Mouse (Mus musculus) left cerebral cortex, postnatal 10 days (tissue): Measurements from ENCODE around the gene Birc2. TPM values are rescaled to one million over a fixed set of nuclear protein-coding genes. Genes with fewer than 3 reads are reported as not detected.

ENCODE experiments used
- DNase-seq, 2 experiments: peaks; one replicate each; pipeline ENCODE4 v3.0.0; 2021 to 2022; ENCODE audit warnings: low spot score in 2 of 2, mixed read lengths in 1 of 2; ENCODE audit errors: extremely low spot score in 1 of 2
- intact Hi-C: fragments of 180-260 bp; cut with DNase I; formaldehyde crosslinking; loops from one replicate; pipeline ENCODE4 v1.15.1; 2025
- total RNA-seq, 2 experiments: library from RNA; stranded (reverse); gene quantifications; 2 replicates each; pipeline ENCODE4 v1.2.3; 2021

Birc2 gene
- total RNA-seq, 2 experiments from 2014 or later: 28.4 to 28.6 TPM

DNA sequence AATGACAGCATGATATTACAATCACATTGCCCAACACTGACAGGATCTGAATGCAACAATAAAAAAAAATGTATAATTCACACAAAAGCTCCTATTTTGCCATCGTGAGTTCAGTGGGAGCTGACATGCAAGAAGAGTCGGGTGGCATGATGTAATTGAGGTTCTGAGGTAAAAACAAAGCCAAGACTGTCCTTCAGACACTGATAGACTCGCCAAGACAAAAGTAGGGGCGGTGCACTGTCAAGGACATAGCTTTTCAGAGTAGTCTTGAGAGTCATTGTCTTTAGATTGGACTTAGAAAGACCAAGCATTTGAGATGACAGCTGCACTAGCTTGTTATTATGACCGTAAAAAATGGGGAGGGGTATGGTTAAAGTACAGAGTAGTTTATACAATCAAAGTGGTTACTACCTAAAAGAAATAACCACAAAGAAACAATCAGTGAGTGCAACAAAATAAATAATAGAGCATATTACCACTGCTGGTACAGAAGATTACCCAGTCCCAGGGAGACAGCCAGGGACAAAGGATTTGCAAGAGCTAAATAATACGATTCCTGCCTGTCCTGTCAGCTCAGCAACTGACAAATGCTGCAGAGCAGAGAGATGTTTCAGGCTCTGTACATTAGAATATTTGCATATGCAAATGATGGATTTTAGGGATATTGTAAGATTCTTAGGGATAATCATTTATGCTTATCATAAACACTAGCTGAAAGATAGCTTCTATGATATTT is 40.6 kb downstream of the Birc2 start:
- intact Hi-C loops: no loop called here
- no peak for DNase-seq

DNA sequence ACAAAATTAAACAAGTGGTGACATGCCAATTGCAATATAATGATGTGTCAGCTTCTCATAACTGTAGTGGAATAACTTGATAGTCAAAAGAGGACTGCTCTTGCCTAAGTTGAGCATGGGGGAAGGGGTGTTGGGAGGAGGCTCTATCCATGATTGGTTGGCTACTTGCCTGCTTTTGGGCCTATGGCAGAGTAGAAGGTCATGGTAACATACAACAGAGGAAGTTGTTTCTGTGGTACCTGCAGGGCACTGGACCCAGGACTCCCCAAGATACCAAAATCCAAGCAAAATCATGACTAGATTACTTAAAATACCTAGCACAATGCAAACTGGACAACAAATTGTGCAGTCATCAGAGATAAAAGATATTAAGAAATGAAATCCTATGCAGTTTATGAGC is 41.3 kb downstream of the Birc2 start:
- intact Hi-C loops: no loop called here
- no peak for DNase-seq

DNA sequence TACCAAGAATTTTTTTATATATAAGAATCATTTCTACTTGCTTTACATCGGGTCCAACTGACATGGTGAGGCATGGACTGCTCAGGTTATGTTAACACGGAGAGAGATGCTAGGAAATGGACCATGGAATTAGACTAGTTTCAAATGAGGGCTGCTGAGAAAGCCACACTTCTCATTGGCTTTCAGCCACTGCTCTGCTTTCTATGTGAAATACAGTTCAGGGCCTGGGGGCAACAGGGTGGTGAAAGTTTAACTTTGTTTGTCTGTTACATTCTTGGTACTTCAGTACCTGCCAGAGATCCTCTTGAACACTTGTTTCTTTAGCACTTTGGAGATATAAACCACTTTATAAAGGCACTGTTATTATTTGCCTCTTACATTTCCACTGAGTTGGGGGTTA is 43.3 kb downstream of the Birc2 start:
- DNase-seq: no peak
- intact Hi-C loops: no loop called here

DNA sequence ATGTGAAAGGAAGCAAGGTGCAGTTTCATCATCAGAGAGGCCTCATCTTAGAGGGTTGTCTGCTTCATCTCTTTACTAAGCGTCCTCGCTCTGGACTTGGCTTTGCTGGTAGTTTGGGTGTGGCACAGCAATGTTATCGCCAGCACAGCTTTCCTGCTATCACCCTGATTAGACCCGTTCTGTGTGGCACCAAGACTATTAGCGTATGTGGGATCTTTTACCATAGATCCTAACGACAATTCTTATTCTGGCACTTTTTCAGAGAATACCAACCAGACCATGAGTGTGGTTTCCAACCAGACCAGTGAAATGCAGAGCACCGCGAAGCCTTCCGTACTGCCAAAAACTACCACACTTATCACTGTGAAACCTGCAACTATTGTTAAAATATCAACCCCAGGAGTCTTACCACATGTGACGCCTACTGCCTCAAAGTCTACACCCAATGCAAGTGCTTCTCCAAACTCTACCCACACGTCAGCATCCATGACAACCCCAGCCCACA is 46.2 kb downstream of the Birc2 start:
- no peak for DNase-seq
- intact Hi-C loops: no loop called here

DNA sequence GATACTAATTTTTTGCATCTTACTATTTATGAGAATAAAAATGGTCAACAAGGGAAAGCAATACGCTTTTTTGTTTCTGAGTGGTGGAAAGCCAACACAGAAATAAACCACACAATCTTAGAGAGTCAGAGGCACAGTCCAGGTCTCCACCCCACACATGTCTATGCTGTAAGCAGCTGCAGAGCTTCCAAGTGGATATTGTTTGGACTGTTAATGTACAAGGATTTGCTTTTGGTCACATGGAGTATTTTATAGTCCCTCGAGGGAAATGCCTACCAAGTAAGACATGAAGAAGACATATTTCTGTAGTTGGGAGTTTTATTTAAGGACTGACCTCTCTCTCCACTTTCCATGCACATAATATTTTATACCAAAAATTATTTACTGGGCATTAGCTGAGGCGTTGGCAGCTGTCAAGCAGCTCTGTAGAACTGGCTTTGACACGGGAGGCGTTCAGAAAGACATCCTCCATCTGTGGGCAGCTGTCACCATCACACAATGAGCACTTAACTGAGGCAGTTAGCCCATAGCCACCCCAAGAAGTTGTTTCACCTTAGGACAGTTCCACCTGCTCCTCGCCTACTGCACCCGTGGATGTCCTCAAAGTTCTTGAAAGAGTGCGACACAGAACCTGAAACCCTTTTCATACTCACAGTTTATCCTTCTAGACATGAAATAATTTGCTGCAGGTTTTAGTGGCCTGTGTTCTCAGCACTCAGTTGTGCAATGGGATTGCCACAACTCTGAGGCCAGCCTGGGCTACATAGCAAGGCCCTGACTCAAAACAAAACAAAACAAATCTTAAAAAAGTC is 46.9 kb downstream of the Birc2 start:
- intact Hi-C loops: no loop called here
- DNase-seq: no peak

DNA sequence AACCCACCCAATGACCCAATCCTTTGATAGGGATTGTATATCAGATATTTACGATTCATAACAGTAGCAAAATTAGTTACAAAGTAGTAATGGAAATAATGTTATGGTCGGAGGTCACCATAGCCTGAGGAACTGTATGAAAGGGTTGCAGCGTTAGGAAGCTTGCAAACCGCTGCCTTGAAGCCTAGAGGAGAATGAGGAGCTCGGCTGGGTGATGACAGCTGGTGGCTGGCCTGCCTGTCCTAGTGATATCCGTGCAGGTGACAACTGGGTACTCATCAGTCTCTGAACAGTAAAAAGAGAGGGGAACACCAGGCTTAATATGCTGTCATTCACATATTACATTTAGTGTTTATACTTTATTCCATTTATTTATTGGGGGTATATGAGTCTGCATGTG is 48.5 kb downstream of the Birc2 start:
- intact Hi-C loops: no loop called here
- DNase-seq: no peak

DNA sequence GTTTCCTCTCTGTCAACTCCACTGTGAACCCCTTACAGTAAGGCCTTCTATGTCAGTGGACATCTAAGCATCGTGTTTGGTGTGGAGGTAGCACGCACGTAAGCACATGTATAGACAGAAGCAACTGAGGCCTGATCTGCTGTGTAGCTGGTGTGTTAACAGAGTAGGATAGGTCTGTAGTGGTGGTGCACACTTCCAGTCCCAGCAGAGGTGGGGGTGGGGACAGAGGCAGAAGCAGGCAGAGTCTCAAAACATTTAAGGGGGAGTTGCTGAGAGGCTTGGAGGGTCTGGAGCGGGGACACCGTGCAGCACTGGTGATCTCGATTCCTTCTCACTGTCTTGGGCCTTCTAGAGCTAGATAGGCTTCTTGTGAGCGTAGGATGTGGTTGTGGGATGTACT is 50.8 kb downstream of the Birc2 start:
- intact Hi-C loops: no loop called here
- DNase-seq: no peak

DNA sequence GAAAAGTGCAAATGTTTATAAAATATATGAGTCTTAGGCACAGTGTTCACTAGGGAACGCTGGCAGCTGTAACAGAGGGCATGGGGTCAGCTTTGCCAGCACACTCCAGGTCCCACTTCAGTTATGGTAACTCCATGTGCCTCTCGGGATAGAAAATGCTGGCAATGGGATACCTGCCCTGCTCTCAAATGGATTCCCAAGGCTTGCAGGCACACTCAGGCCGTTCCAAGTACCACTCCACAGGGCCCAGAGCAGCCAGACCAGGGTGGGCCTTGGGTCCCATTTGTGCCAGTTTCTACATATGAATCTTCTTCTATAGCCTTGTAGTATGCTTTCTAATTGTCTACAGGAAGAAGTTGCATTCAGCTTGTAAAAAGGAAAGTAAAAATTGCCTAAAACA is 51.5 kb downstream of the Birc2 start:
- intact Hi-C loops: no loop called here
- no peak for DNase-seq

DNA sequence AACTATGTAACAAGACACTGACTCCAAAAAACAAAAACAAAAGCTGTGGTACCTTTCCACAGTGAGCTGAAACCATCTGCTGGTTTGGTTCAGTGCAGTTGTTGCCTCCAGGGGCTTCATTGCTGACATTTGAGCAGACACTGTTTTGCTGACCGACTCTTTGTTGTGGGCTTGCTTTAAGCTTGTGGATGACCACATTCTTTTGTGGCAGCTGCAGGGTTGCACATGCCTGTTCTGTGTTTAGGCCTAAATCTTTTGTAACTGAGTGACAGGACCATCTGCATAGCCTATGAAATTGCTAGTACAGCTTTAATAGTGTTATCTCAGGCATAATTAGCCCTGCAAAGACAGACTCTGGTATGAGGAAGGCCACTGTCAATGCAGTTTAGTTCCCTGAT is 52.2 kb downstream of the Birc2 start:
- intact Hi-C loops: no loop called here
- no peak for DNase-seq

DNA sequence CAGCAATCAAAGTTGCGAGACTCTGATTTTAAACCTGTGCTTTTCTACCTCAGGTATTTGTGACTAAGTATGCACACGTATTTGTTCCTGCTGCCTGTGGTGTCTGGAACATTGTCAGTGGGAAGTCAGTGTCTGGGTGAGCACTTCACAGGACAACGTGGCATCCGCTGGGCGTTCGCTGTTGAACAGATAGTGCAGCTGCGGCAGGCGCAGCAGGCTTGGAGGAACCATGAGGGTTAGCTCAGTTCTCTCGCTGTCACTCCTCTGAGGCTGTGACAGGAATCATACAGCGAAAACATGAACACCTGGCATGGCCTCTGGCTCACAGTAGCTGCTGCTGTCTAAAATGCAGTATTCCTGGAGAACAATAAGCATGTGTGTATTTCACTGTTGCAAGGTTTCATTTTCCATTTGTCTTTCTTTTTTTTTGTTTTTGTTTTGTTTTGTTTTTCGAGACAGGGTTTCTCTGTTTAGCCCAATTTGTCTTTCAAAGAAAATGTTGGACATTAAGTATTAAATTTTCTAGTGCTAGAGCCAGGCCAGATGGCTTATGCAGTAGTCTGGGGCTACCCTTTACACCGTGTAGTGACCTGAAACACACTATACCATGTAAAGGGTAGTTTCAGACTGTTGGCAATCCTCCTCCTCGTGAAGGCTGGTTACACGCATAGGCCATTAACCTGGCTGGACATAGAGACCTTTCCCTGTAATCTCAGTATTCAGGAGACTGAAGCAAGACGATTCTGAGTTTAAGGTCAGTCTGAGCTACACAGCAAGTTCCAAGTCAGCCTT is 52.8 kb downstream of the Birc2 start:
- intact Hi-C loops: no loop called here
- no peak for DNase-seq

DNA sequence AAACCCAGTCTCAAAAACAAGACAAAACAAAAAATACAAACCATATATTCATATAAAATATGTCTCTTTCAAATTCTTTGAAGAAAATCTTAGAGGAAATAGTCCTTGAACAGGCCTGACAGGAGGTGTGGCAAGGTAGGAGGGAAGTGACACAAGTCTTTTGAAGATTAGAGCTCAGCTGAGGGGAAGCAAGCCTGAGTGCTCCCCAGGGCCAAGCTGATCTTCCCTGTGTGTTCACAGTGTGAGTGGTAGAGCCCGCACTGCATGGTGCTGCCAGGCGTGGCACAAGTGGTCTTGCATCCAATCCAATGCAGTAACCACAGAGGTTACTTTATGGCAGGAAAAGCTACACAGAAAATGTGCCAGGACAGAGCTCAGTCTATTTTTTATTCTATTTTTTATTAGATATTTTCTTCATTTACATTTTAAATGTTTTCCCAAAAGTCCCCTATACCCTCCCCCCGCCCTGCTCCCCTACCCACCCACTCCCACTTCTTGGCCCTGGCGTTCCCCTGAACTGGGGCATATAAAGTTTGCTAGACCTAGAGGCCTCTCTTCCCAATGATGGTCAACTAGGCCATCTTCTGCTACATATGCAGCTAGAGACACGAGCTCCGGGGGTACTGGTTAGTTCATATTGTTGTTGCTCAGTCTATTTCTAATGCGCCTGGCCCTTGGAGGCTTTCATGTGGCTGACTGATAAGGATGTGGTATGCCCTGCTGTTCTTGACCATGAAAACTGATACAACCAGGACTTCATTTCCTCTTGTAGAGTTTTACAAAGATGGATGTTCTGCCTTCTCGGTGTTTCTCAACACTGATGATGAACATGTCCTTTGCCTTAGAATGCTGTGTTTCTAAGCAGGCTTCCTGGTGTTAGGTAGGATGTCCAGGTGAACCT is 56.4 kb downstream of the Birc2 start:
- no peak for DNase-seq
- intact Hi-C loops: no loop called here

DNA sequence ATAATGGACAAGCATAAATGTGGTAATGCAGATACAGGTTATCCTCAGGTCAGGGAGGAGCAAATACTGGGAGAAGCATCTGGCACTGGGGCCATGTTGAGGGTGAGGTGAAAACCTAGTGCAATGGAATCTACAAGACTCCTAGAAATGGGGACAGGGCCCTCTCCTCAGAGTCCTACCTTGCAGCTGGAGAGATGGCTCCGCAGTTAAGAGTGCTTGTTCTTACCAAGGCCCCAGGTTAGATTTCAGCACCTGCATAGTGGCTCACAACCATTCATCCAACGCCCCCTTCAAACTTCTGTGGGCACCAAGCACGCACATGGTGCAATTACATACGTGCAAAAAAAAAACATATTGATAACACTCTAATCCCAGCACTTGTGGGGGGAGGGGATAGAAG is 57.1 kb downstream of the Birc2 start:
- intact Hi-C loops: no loop called here
- no peak for DNase-seq

DNA sequence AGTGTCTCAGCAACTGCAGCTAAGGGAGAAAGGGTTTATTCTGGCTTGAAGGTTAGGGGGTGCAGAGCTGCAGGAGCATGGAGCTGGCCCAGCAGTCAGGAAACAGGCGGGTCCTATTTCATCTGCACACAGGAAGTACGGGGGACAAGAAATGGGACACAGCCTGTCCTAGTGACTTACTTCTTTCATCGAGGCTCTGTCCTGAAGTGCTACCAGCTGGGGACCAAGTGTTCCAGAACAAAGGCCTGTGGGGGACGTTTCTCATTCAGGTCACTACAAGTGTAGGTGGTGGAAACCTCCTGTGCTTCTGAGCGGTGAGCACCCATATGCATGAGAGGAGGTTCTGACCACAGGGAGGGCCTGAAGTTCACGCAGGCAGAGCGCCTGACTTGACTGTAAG is 58.1 kb downstream of the Birc2 start:
- intact Hi-C loops: no loop called here
- DNase-seq: no peak

DNA sequence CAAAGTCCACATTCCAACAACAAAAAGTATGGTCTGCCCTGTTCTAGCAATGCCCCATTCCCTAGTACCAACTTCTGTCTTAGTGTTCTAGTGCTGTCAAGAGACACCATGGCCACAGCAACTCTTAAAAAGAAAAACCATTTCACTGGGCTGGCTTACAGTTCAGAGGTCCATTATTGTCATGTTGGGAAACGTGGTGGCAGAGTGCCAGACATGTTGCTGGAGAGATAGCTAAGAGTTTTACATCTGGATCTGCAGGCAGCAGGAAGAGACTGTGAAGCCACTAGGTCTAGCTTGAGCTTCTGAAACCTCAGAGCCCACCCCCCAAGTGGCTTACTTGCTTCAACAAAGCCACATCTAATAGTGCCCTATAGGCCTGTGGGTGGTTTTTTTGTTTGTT is 59.2 kb downstream of the Birc2 start:
- intact Hi-C loops: no loop called here

DNA sequence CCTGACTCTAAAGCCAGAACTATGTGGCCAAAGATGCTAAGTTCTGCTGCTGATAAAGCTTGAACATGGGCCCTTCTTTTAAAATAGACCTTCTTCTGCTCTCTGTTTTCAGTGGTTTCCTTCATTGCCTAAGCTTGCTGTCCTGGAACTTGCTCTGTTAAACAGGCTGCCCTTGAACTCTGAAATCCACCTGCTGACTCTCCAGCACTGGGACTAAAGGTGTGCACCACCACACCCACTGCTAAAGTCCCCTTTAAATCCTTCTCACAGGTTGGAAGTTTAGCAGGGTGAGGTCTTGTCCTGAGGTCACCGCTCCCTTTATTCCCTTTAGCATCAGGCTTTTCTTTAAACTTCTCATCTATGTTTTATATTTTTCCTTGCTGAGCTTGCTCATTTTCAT is 59.9 kb downstream of the Birc2 start:
- DNase-seq: no peak
- intact Hi-C loops: no loop called here

More for the DNA sequence above, 59.2 kb downstream of the Birc2 start:
- no peak for DNase-seq

DNA sequence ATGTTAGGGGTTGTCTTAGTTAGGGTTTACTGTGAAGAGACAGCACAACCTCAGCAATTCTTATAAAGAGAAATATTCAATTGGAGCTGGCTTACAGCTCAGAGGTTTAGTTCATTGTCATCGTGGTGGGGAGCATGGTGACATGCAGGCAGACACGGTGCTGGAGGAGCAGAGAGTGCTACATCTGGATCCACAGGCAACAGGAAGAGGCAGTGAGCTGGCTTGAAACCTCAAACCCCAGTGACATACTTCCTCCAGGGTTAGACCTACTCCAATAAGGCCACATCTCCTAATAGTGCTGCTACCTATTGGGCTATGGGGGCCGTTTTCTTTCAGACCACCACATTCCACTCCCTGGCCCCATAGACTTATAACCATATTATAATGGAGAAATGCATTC is 60.9 kb downstream of the Birc2 start:
- no peak for DNase-seq
- intact Hi-C loops: no loop called here

DNA sequence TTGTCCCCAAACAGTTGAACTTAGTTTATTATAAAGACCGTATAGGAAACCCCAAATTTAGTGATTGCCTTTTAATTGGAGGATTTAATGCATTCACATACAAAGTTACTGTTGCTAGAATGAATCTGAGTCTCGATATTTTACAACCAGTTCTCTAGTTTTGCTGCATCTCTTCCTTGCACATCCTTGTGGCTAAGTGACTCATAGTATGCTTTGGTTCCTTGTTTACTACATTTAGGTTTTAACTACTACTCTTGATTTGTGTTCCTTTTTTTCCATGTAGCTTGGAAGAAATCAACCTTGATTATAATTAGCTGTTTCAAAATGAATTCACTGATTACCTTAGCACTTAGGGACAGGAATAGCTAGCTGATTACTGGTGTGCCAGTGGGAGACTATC is 61.9 kb downstream of the Birc2 start:
- no peak for DNase-seq
- intact Hi-C loops: no loop called here

DNA sequence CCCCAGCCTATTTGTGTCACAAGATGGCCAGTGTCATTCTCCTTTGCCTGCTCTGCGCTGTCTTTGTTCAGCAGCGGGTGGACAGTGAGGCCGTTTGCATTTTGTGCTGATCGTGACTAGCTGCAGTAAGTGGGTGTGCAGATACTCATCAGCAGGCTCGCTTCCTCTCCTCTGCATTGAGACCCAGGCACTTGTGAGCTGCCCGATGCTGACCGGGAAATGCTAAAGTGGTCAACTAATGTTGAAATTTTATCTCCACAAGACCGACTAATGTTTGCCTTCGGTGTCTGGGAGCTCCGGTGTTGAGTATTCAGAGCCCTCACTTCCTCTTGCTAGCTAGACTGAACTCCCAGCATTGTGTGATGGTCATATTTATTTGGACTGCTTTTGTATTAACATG is 62.3 kb downstream of the Birc2 start:
- intact Hi-C loops: no loop called here
- no peak for DNase-seq

DNA sequence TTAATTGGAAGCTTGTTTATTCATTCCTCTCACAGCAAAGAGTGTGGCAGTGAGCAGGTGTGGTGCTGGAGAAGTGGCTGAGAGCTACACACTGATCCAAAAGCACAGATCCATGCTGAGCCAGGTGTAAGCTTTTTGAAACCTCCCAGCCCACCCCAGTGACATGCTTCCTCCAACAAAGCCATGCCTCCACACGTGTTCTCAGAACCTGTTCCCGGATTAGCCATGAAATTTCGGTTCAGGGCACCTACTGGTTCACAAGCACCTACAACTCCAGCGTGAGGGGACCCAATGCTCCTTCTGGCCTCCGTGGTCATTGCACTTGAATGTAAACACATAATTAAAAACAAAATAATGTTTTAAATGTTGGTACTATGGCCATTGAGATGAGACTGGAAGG is 63.2 kb downstream of the Birc2 start:
- intact Hi-C loops: no loop called here
- DNase-seq: no peak
